Mouse (Mus musculus) liver, embryonic 13.5 days (tissue): ENCODE measurements around the gene Crot. TPM values are rescaled to one million over a fixed set of nuclear protein-coding genes. Genes with fewer than 3 reads are reported as not detected.
"Not testable (repeated sequence)": the region's sequence is repeated elsewhere in the genome, so short reads cannot be mapped to it uniquely, and the experiment has no call there.

Experiments used
- ATAC-seq: fragments of 200-750 bp; cut with Nextera tagmentation; 2 replicates; pipeline ENCODE4 v1.8.0; 2017; ENCODE audit warnings: low read depth, mild to moderate bottlenecking, moderate number of reproducible peaks, moderate library complexity
- DNase-seq: peaks from one replicate; pipeline ENCODE4 v3.0.0; 2022
- H3K27ac ChIP-seq: fragments of 300-500 bp; sonication (generic); 2 replicates; pipeline ENCODE4 v1.5.1; 2015; ENCODE audit warnings: moderate library complexity, mild to moderate bottlenecking, inconsistent platforms
- H3K27me3 ChIP-seq: fragments of 300-500 bp; sonication (generic); 2 replicates; pipeline ENCODE4 v1.6.1; 2015; ENCODE audit warnings: mild to moderate bottlenecking, inconsistent platforms
- H3K36me3 ChIP-seq: fragments of 300-500 bp; sonication (generic); 2 replicates; pipeline ENCODE4 v1.6.1; 2015; ENCODE audit warnings: mild to moderate bottlenecking, inconsistent platforms
- H3K4me1 ChIP-seq: fragments of 300-500 bp; sonication (generic); replicated peaks from 2 replicates; pipeline ENCODE4 v1.6.1; 2015; ENCODE audit warnings: inconsistent platforms
- H3K4me2 ChIP-seq: fragments of 300-500 bp; sonication (generic); 2 replicates; pipeline ENCODE4 v1.6.1; 2015; ENCODE audit warnings: inconsistent platforms, mild to moderate bottlenecking, moderate library complexity
- H3K4me3 ChIP-seq: fragments of 300-500 bp; sonication (generic); replicated peaks from 2 replicates; pipeline ENCODE4 v1.5.1; 2015; ENCODE audit warnings: mild to moderate bottlenecking, inconsistent platforms
- H3K9ac ChIP-seq: fragments of 300-500 bp; sonication (generic); 2 replicates; pipeline ENCODE4 v1.6.1; 2015; ENCODE audit warnings: mild to moderate bottlenecking, inconsistent platforms
- H3K9me3 ChIP-seq: fragments of 300-500 bp; sonication (generic); replicated peaks from 2 replicates; pipeline ENCODE4 v1.6.1; 2016; ENCODE audit warnings: inconsistent platforms
- WGBS: fragments of 180-500 bp; shearing (Covaris S2); methylation state at CpG from one replicate; pipeline ENCODE4 v1.1.7; 2015; ENCODE audit not compliant: insufficient replicate concordance; 5-methylcytosine and 5-hydroxymethylcytosine counted together
- polyA plus RNA-seq: library from polyadenylated mRNA; unstranded; fragments of >200 nt; fragmentation: Nextera tagmentation; extraction: Ambion mirVana; gene quantifications from 2 replicates; pipeline ENCODE4 v1.2.1, GENCODE M21; 2015

The Crot gene
- polyA plus RNA-seq, 1 experiment from 2014 or later = 36.9 TPM

GRCm38 (mm10) chr5:9032641-9033040 lies 35.5 kb upstream of the Crot start:
- Histone ChIP-seq H3K4me1 (no peaks in the 10 kb centered on the region), H3K36me3 (no peaks in the 10 kb centered on the region), H3K9ac (no peak overlapping the region), H3K27ac (no peak overlapping the region), H3K4me3 (no peak overlapping the region), H3K27me3 (no peaks in the 10 kb centered on the region), H3K4me2 (no peak overlapping the region), H3K9me3 (no peaks in the 10 kb centered on the region)
- WGBS = 67% methylated on average over 1 of the region's 1 CpGs
- DNase-seq (no peak), ATAC-seq (no peak)

- ATAC-seq = no peak
- Histone ChIP-seq H3K27me3 (no peaks in the 10 kb centered on the region), H3K27ac (no peak overlapping the region), H3K9me3 (no peaks in the 10 kb centered on the region), H3K4me2 (no peak overlapping the region), H3K4me3 (no peak overlapping the region), H3K36me3 (no peaks in the 10 kb centered on the region), H3K4me1 (no peaks in the 10 kb centered on the region), H3K9ac (no peak overlapping the region)
- DNase-seq = no peak
- 71% methylated on average over 8 of the region's 8 CpGs for WGBS
Measured at GRCm38 (mm10) chr5:9032101-9032590, 35.0 kb upstream of the Crot start.

GRCm38 (mm10) chr5:9028266-9028841 lies 31.2 kb upstream of the Crot start:
- WGBS = 40% methylated on average over 1 of the region's 1 CpGs
- Histone ChIP-seq H3K27ac (no peak overlapping the region), H3K9me3 (no peaks in the 10 kb centered on the region), H3K4me3 (no peak overlapping the region), H3K4me2 (no peak overlapping the region), H3K36me3 (no peaks in the 10 kb centered on the region), H3K4me1 (no peaks in the 10 kb centered on the region), H3K27me3 (no peaks in the 10 kb centered on the region), H3K9ac (no peak overlapping the region)
- ATAC-seq (no peak), DNase-seq (no peak)

- H3K4me2 ChIP-seq = no peak overlapping the region
- no peak for DNase-seq
- H3K27me3 ChIP-seq = no peaks in the 10 kb centered on the region
- no peaks in the 10 kb centered on the region for H3K9me3 ChIP-seq
- no peak overlapping the region for H3K9ac ChIP-seq
- no peak for ATAC-seq
- no peak overlapping the region for H3K27ac ChIP-seq
- WGBS = 24% methylated on average over 3 of the region's 3 CpGs
- H3K4me1 ChIP-seq = no peaks in the 10 kb centered on the region
- no peaks in the 10 kb centered on the region for H3K36me3 ChIP-seq
- H3K4me3 ChIP-seq = no peak overlapping the region
Measured at GRCm38 (mm10) chr5:9015352-9015751, 18.2 kb upstream of the Crot start.

GRCm38 (mm10) chr5:9014774-9015173 lies 17.6 kb upstream of the Crot start:
- ATAC-seq = no peak
- Histone ChIP-seq H3K27ac (no peak overlapping the region), H3K4me3 (no peak overlapping the region), H3K9ac (no peak overlapping the region), H3K4me2 (no peak overlapping the region), H3K4me1 (no peaks in the 10 kb centered on the region), H3K9me3 (no peaks in the 10 kb centered on the region), H3K36me3 (no peaks in the 10 kb centered on the region), H3K27me3 (no peaks in the 10 kb centered on the region)
- 21% methylated on average over 3 of the region's 3 CpGs for WGBS
- DNase-seq = no peak

GRCm38 (mm10) chr5:9011374-9011773 lies 14.2 kb upstream of the Crot start:
- H3K4me3 ChIP-seq = no peak overlapping the region
- no peaks in the 10 kb centered on the region for H3K9me3 ChIP-seq
- H3K27ac ChIP-seq = no peak overlapping the region
- ATAC-seq (no peak), DNase-seq (no peak)
- no peaks in the 10 kb centered on the region for H3K4me1 ChIP-seq
- H3K27me3 ChIP-seq = no peaks in the 10 kb centered on the region
- H3K4me2 ChIP-seq = no peak overlapping the region
- WGBS = 63% methylated on average over 8 of the region's 8 CpGs
- no peaks in the 10 kb centered on the region for H3K36me3 ChIP-seq
- no peak overlapping the region for H3K9ac ChIP-seq

- Histone ChIP-seq H3K4me1 (no peaks in the 10 kb centered on the region), H3K4me2 (no peak overlapping the region), H3K9me3 (no peaks in the 10 kb centered on the region), H3K36me3 (no peaks in the 10 kb centered on the region), H3K27me3 (no peaks in the 10 kb centered on the region), H3K27ac (no peak overlapping the region), H3K4me3 (no peak overlapping the region), H3K9ac (no peak overlapping the region)
- DNase-seq (no peak), ATAC-seq (no peak)
- WGBS = 77% methylated on average over 1 of the region's 1 CpGs
Measured at GRCm38 (mm10) chr5:9010166-9010565, 13.0 kb upstream of the Crot start.

GRCm38 (mm10) chr5:9006585-9006984 lies 9.5 kb upstream of the Crot start:
- 48% methylated on average over 3 of the region's 3 CpGs for WGBS
- H3K4me3 ChIP-seq, DNase-seq, H3K27ac ChIP-seq, H3K4me2 ChIP-seq, H3K9me3 ChIP-seq, H3K9ac ChIP-seq, H3K27me3 ChIP-seq, H3K36me3 ChIP-seq, H3K4me1 ChIP-seq, ATAC-seq: not testable (repeated sequence)

- WGBS = 54% methylated on average over 7 of the region's 7 CpGs
- not testable (repeated sequence) for DNase-seq
- peak overlapping the region; percentile 50; the same call in 1 of the 2 replicates for H3K27ac ChIP-seq
Measured at GRCm38 (mm10) chr5:9000006-9000405, 2.9 kb upstream of the Crot start.

GRCm38 (mm10) chr5:8999108-8999507 lies 2.0 kb upstream of the Crot start:
- H3K9ac ChIP-seq = no peak overlapping the region
- H3K9me3 ChIP-seq = no peaks in the 10 kb centered on the region
- H3K27ac ChIP-seq = peak overlapping the region; percentile 63; the same call in 1 of the 2 replicates
- H3K36me3 ChIP-seq = no peaks in the 10 kb centered on the region
- H3K27me3 ChIP-seq = no peaks in the 10 kb centered on the region
- 45% methylated on average over 4 of the region's 4 CpGs for WGBS
- peaks cover 30% of the 10 kb centered on the region for H3K4me1 ChIP-seq
- no peak overlapping the region for H3K4me2 ChIP-seq
- no peak overlapping the region for H3K4me3 ChIP-seq
- DNase-seq (no peak), ATAC-seq (no peak)

More at GRCm38 (mm10) chr5:9000006-9000405, 2.9 kb upstream of the Crot start:
- H3K4me1 ChIP-seq = peaks cover 25% of the 10 kb centered on the region
- ATAC-seq, H3K27me3 ChIP-seq, H3K4me2 ChIP-seq, H3K9me3 ChIP-seq, H3K4me3 ChIP-seq, H3K36me3 ChIP-seq, H3K9ac ChIP-seq: not testable (repeated sequence)

GRCm38 (mm10) chr5:8997513-8997895 lies 380 bp upstream of the Crot start:
- peaks cover 3% of the 10 kb centered on the region; the same call in 1 of the 2 replicates for H3K36me3 ChIP-seq
- no peaks in the 10 kb centered on the region for H3K9me3 ChIP-seq
- no peak for DNase-seq
- peaks cover 30% of the 10 kb centered on the region for H3K4me1 ChIP-seq
- H3K9ac ChIP-seq = peak overlapping the region; percentile 80
- peak; percentile 12; the same call in 1 of the 2 replicates for ATAC-seq
- 9% methylated on average over 8 of the region's 8 CpGs for WGBS
- peak overlapping the region; percentile 83 for H3K4me3 ChIP-seq
- peak overlapping the region; percentile 86 for H3K27ac ChIP-seq
- H3K4me2 ChIP-seq = peak overlapping the region; percentile 82
- no peaks in the 10 kb centered on the region for H3K27me3 ChIP-seq
